Mouse (Mus musculus) limb, embryonic 15.5 days (tissue): Measurements from ENCODE around the gene Gm11985. TPM values are rescaled to one million over a fixed set of nuclear protein-coding genes. Genes with fewer than 3 reads are reported as not detected.
A peak's percentile ranks its signal among the peaks of the same experiment; 100 is the strongest.

Experiments
- ATAC-seq: fragments of 200-750 bp; cut with Nextera tagmentation; 2 replicates; pipeline ENCODE4 v1.8.0; 2017; ENCODE audit warnings: low read depth, moderate TSS enrichment; ENCODE audit not compliant: insufficient number of reproducible peaks, low FRiP score, low TSS enrichment
- H3K27ac ChIP-seq: fragments of 300-500 bp; sonication (generic); 2 replicates; pipeline ENCODE4 v1.5.1; 2015; ENCODE audit warnings: moderate library complexity, mild to moderate bottlenecking, inconsistent platforms
- H3K27me3 ChIP-seq: fragments of 300-500 bp; sonication (generic); 2 replicates; pipeline ENCODE4 v1.6.1; 2015; ENCODE audit warnings: inconsistent platforms
- H3K36me3 ChIP-seq: fragments of 300-500 bp; sonication (generic); 2 replicates; pipeline ENCODE4 v1.6.1; 2015; ENCODE audit warnings: inconsistent platforms
- H3K4me1 ChIP-seq: fragments of 300-500 bp; sonication (generic); 2 replicates; pipeline ENCODE4 v1.6.1; 2015; ENCODE audit warnings: inconsistent platforms
- H3K4me2 ChIP-seq: fragments of 300-500 bp; sonication (generic); 2 replicates; pipeline ENCODE4 v1.6.1; 2015; ENCODE audit warnings: mild to moderate bottlenecking, inconsistent platforms
- H3K4me3 ChIP-seq: fragments of 300-500 bp; sonication (generic); 2 replicates; pipeline ENCODE4 v1.5.1; 2015; ENCODE audit warnings: mild to moderate bottlenecking, inconsistent platforms
- H3K9ac ChIP-seq: fragments of 300-500 bp; sonication (generic); 2 replicates; pipeline ENCODE4 v1.6.1; 2015; ENCODE audit warnings: inconsistent platforms
- H3K9me3 ChIP-seq: fragments of 300-500 bp; sonication (generic); 2 replicates; pipeline ENCODE4 v1.6.1; 2016; ENCODE audit warnings: inconsistent platforms
- WGBS: fragments of 180-500 bp; shearing (Covaris S2); methylation state at CpG from one replicate; pipeline ENCODE4 v1.1.7; 2015; 5-methylcytosine and 5-hydroxymethylcytosine counted together
- polyA plus RNA-seq: library from polyadenylated mRNA; unstranded; fragments of >200 nt; fragmentation: Nextera tagmentation; extraction: Ambion mirVana; gene quantifications from 2 replicates; pipeline ENCODE4 v1.2.1, GENCODE M21; 2015

The Gm11985 gene
- polyA plus RNA-seq, 1 experiment from 2014 or later = not detected

GRCm38 (mm10) chr11:7215703-7216102 lies 27.3 kb upstream of the Gm11985 start:
- H3K4me3 ChIP-seq = no peak overlapping the region
- no peaks in the 10 kb centered on the region for H3K36me3 ChIP-seq
- H3K9me3 ChIP-seq = no peaks in the 10 kb centered on the region
- peaks cover 35% of the 10 kb centered on the region for H3K27me3 ChIP-seq
- WGBS = 13% methylated on average over 8 of the region's 8 CpGs
- H3K4me1 ChIP-seq = peaks cover 39% of the 10 kb centered on the region
- no peak overlapping the region for H3K4me2 ChIP-seq
- no peak overlapping the region for H3K9ac ChIP-seq
- H3K27ac ChIP-seq = no peak overlapping the region
- ATAC-seq = no peak

- WGBS = 7% methylated on average over 14 of the region's 14 CpGs
- Histone ChIP-seq H3K27me3 (peaks cover 35% of the 10 kb centered on the region), H3K4me3 (peak overlapping the region; percentile 67), H3K4me1 (peaks cover 42% of the 10 kb centered on the region), H3K9me3 (no peaks in the 10 kb centered on the region), H3K9ac (no peak overlapping the region), H3K27ac (0 out of 2 replicates have a peak overlapping the region, but pooled peaks have one; percentile 84), H3K4me2 (peak overlapping the region; percentile 94), H3K36me3 (no peaks in the 10 kb centered on the region)
- ATAC-seq = no peak
These were observed 26.4 kb upstream of the Gm11985 start for GRCm38 (mm10) chr11:7214761-7215160.

- H3K4me2 ChIP-seq = peak overlapping the region; percentile 94
- 0 out of 2 replicates have a peak overlapping the region, but pooled peaks have one; percentile 84 for H3K27ac ChIP-seq
- ATAC-seq = no peak
These were observed 25.9 kb upstream of the Gm11985 start for GRCm38 (mm10) chr11:7214342-7214660.

GRCm38 (mm10) chr11:7213501-7214341 lies 25.4 kb upstream of the Gm11985 start, which contains the start of gene Igfbp3:
Gene Igfbp3, minus strand, starts transcription at chr11:7213923.
- H3K27me3 ChIP-seq = peaks cover 35% of the 10 kb centered on the region
- H3K9ac ChIP-seq = peak within 1 kb of the TSS; percentile 55
- peak within 1 kb of the TSS; percentile 84 for H3K27ac ChIP-seq
- under 1% methylated on average over 100 of the region's 104 CpGs for WGBS
- H3K4me2 ChIP-seq = peak within 1 kb of the TSS; percentile 94
- peak within 1 kb of the TSS; percentile 67 for H3K4me3 ChIP-seq
- no peaks in the 10 kb centered on the region for H3K9me3 ChIP-seq
- H3K36me3 ChIP-seq = peaks cover 6% of the 10 kb centered on the region
- H3K4me1 ChIP-seq = peaks cover 42% of the 10 kb centered on the region
- ATAC-seq = peak; percentile 73

More at GRCm38 (mm10) chr11:7214342-7214660, 25.9 kb upstream of the Gm11985 start:
- Histone ChIP-seq H3K4me1 (peaks cover 42% of the 10 kb centered on the region), H3K36me3 (peaks cover 4% of the 10 kb centered on the region; the same call in 1 of the 2 replicates), H3K27me3 (peaks cover 35% of the 10 kb centered on the region), H3K4me3 (peak overlapping the region; percentile 67), H3K9ac (no peak overlapping the region), H3K9me3 (no peaks in the 10 kb centered on the region)
- WGBS = 1% methylated on average over 12 of the region's 12 CpGs

- 2% methylated on average over 19 of the region's 19 CpGs for WGBS
- Histone ChIP-seq H3K36me3 (peaks cover 12% of the 10 kb centered on the region), H3K4me2 (peak overlapping the region; percentile 94), H3K27me3 (peaks cover 35% of the 10 kb centered on the region), H3K4me3 (peak overlapping the region; percentile 67), H3K4me1 (peaks cover 42% of the 10 kb centered on the region), H3K9me3 (no peaks in the 10 kb centered on the region), H3K9ac (peak overlapping the region; percentile 46), H3K27ac (peak overlapping the region; percentile 84)
- no peak for ATAC-seq
These were observed 24.8 kb upstream of the Gm11985 start for GRCm38 (mm10) chr11:7213161-7213500.

- Histone ChIP-seq H3K36me3 (peaks cover 15% of the 10 kb centered on the region), H3K9ac (peak overlapping the region; percentile 46; the same call in 1 of the 2 replicates), H3K27ac (peak overlapping the region; percentile 84), H3K4me1 (peaks cover 42% of the 10 kb centered on the region), H3K4me2 (peak overlapping the region; percentile 94), H3K27me3 (peaks cover 35% of the 10 kb centered on the region), H3K4me3 (peak overlapping the region; percentile 67), H3K9me3 (no peaks in the 10 kb centered on the region)
- no peak for ATAC-seq
- WGBS = 9% methylated on average over 17 of the region's 17 CpGs
These were observed 23.9 kb upstream of the Gm11985 start for GRCm38 (mm10) chr11:7212126-7212798.

- no peak for ATAC-seq
- peaks cover 15% of the 10 kb centered on the region for H3K36me3 ChIP-seq
- H3K4me1 ChIP-seq = peaks cover 39% of the 10 kb centered on the region
- H3K27me3 ChIP-seq = peaks cover 35% of the 10 kb centered on the region
- 12% methylated on average over 9 of the region's 9 CpGs for WGBS
- peak overlapping the region; percentile 24 for H3K4me3 ChIP-seq
- no peak overlapping the region for H3K27ac ChIP-seq
- no peaks in the 10 kb centered on the region for H3K9me3 ChIP-seq
- H3K4me2 ChIP-seq = peak overlapping the region; percentile 28
- H3K9ac ChIP-seq = no peak overlapping the region
These were observed 22.8 kb upstream of the Gm11985 start for GRCm38 (mm10) chr11:7211211-7211610.

- ATAC-seq = no peak
- H3K27ac ChIP-seq = no peak overlapping the region
- H3K9me3 ChIP-seq = no peaks in the 10 kb centered on the region
- H3K9ac ChIP-seq = no peak overlapping the region
- peaks cover 15% of the 10 kb centered on the region for H3K36me3 ChIP-seq
- peaks cover 34% of the 10 kb centered on the region for H3K4me1 ChIP-seq
- H3K4me2 ChIP-seq = peak overlapping the region; percentile 28; the same call in 1 of the 2 replicates
- peak overlapping the region; percentile 24; the same call in 1 of the 2 replicates for H3K4me3 ChIP-seq
- H3K27me3 ChIP-seq = peaks cover 35% of the 10 kb centered on the region
- WGBS = 13% methylated on average over 6 of the region's 6 CpGs
These were observed 22.0 kb upstream of the Gm11985 start for GRCm38 (mm10) chr11:7210343-7210742.

- Histone ChIP-seq H3K27me3 (no peaks in the 10 kb centered on the region), H3K27ac (no peak overlapping the region), H3K9me3 (no peaks in the 10 kb centered on the region), H3K4me3 (no peak overlapping the region), H3K4me2 (no peak overlapping the region), H3K4me1 (no peaks in the 10 kb centered on the region), H3K9ac (no peak overlapping the region), H3K36me3 (peaks cover 10% of the 10 kb centered on the region)
- 71% methylated on average over 9 of the region's 9 CpGs for WGBS
- ATAC-seq = no peak
These were observed 15.5 kb upstream of the Gm11985 start for GRCm38 (mm10) chr11:7203846-7204245.

- no peak for ATAC-seq
- no peaks in the 10 kb centered on the region for H3K4me1 ChIP-seq
These were observed 13.8 kb upstream of the Gm11985 start for GRCm38 (mm10) chr11:7202206-7202605.

GRCm38 (mm10) chr11:7200393-7200783 lies 12.0 kb upstream of the Gm11985 start:
- no peak overlapping the region for H3K4me3 ChIP-seq
- no peak overlapping the region for H3K9ac ChIP-seq
- ATAC-seq = no peak
- H3K4me2 ChIP-seq = no peak overlapping the region
- H3K9me3 ChIP-seq = no peaks in the 10 kb centered on the region
- no peaks in the 10 kb centered on the region for H3K27me3 ChIP-seq
- H3K4me1 ChIP-seq = no peaks in the 10 kb centered on the region
- 81% methylated on average over 9 of the region's 9 CpGs for WGBS
- no peak overlapping the region for H3K27ac ChIP-seq
- no peaks in the 10 kb centered on the region for H3K36me3 ChIP-seq

More at GRCm38 (mm10) chr11:7202206-7202605, 13.8 kb upstream of the Gm11985 start:
- no peaks in the 10 kb centered on the region for H3K27me3 ChIP-seq
- no peak overlapping the region for H3K27ac ChIP-seq
- no peak overlapping the region for H3K4me2 ChIP-seq
- H3K9ac ChIP-seq = no peak overlapping the region
- no peaks in the 10 kb centered on the region for H3K36me3 ChIP-seq
- H3K9me3 ChIP-seq = no peaks in the 10 kb centered on the region
- H3K4me3 ChIP-seq = no peak overlapping the region
- 46% methylated on average over 7 of the region's 7 CpGs for WGBS
